Mouse (Mus musculus) midbrain, postnatal 0 days (tissue): ENCODE results near the gene Ppp2r5e. TPM values are rescaled to one million over a fixed set of nuclear protein-coding genes. Genes with fewer than 3 reads are reported as not detected.

Experiments used
- ATAC-seq: fragments of 200-750 bp; cut with Nextera tagmentation; 2 replicates; pipeline ENCODE4 v1.8.0; 2017; ENCODE audit warnings: moderate number of reproducible peaks, mild to moderate bottlenecking, moderate TSS enrichment, moderate library complexity; ENCODE audit not compliant: low FRiP score
- DNase-seq: peaks from one replicate; pipeline ENCODE4 v3.0.0-alpha.2; 2015; ENCODE audit warnings: low spot score
- H3K27ac ChIP-seq: fragments of 300-500 bp; sonication (generic); 2 replicates; pipeline ENCODE4 v1.5.1; 2014; ENCODE audit warnings: low read depth, mild to moderate bottlenecking, low read length, mixed read lengths
- H3K27me3 ChIP-seq: fragments of 300-500 bp; sonication (generic); 2 replicates; pipeline ENCODE4 v1.6.1; 2014; ENCODE audit warnings: low read length, control low read depth, mixed read lengths; ENCODE audit not compliant: insufficient read depth
- H3K36me3 ChIP-seq: fragments of 300-500 bp; sonication (generic); 2 replicates; pipeline ENCODE4 v1.6.1; 2014; ENCODE audit warnings: low read length, control low read depth, mixed read lengths; ENCODE audit not compliant: insufficient read depth
- H3K4me1 ChIP-seq: fragments of 300-500 bp; sonication (generic); 2 replicates; pipeline ENCODE4 v1.6.1; 2014; ENCODE audit warnings: mild to moderate bottlenecking, control low read depth, antibody characterized with exemption, low read length, mixed read lengths; ENCODE audit not compliant: insufficient read depth
- H3K4me2 ChIP-seq: fragments of 300-500 bp; sonication (generic); 2 replicates; pipeline ENCODE4 v1.6.1; 2014; ENCODE audit warnings: low read depth, mild to moderate bottlenecking, low read length, mixed read lengths; ENCODE audit not compliant: poor library complexity, severe bottlenecking
- H3K4me3 ChIP-seq: fragments of 300-500 bp; sonication (generic); 2 replicates; pipeline ENCODE4 v1.5.1; 2014; ENCODE audit warnings: low read depth, mild to moderate bottlenecking, low read length, moderate library complexity
- H3K9ac ChIP-seq: fragments of 300-500 bp; sonication (generic); replicated peaks from 2 replicates; pipeline ENCODE4 v1.6.1; 2014; ENCODE audit warnings: mild to moderate bottlenecking, low read length, moderate library complexity, mixed read lengths; ENCODE audit not compliant: poor library complexity, severe bottlenecking
- H3K9me3 ChIP-seq: fragments of 300-500 bp; sonication (generic); 2 replicates; pipeline ENCODE4 v1.6.1; 2016; ENCODE audit warnings: low read length, control low read depth
- CTCF ChIP-seq: IDR thresholded peaks from 2 replicates; pipeline ENCODE4 v1.5.1; 2016; ENCODE audit warnings: antibody characterized with exemption, mild to moderate bottlenecking
- WGBS: fragments of 180-500 bp; shearing (Covaris S2); extraction: QIAGEN DNeasy Blood & Tissue Kit; methylation state at CpG from one replicate; pipeline ENCODE4 v1.1.7; 2014; 5-methylcytosine and 5-hydroxymethylcytosine counted together
- polyA plus RNA-seq: library from polyadenylated mRNA; unstranded; fragments of >200 nt; fragmentation: Nextera tagmentation; extraction: Ambion mirVana; gene quantifications from 2 replicates; pipeline ENCODE4 v1.2.1, GENCODE M21; 2015
- total RNA-seq: library from RNA; depleted of rRNA; stranded (reverse); fragments of >200 nt; gene quantifications from 2 replicates; pipeline ENCODE4 v1.2.3, GENCODE M21; 2014; rRNA removed

The Ppp2r5e gene
- total RNA-seq (32.9 and 45.7 TPM in 2 replicates), polyA plus RNA-seq (20.5 and 22.8 TPM in 2 replicates)

DNA sequence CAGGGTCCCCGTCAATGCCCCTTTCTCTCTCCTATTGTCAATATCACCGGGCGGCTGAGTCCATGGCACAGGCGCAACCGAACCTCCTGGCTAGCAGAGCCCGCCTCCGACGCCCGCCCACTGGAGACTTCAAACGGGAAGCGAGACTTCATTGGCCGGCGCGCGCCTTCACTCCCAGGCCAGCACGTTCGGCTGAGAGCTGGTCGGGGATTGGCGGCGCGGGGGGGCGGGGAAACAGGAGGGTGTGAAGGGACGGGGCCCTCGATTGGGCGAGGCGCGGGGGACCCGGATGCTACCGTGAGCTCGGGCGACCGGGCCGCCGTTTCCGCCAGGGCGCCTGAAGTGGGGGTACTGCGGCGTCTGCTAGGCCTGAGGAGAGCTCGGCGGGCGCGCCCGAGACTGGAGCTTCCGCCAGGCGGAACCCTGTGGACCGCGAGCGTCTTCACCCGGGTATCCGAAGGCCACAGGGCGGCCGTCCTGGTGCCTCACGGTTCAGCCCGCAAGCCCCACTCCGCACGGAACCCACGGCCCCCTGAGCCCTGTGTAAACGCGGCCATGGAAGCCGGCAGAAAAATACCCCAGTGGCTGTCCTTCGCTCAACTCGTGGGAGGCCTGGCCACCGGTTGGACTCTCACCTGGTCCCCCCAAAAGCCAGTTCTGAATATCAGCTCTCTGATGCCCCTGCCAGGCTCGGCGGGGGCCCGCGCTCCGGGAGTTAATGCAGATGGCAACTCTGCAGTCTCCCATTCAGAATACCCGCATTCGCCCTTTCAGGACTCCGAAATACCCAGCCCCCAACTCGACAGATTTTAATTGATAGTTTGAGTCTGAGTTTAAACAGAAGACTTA is at the start of gene Ppp2r5e:
Ppp2r5e (minus strand) TSS at position 92 of the 849 bp plus-strand sequence.
- peak within 1 kb of the TSS; percentile 80 for H3K4me2 ChIP-seq

DNA sequence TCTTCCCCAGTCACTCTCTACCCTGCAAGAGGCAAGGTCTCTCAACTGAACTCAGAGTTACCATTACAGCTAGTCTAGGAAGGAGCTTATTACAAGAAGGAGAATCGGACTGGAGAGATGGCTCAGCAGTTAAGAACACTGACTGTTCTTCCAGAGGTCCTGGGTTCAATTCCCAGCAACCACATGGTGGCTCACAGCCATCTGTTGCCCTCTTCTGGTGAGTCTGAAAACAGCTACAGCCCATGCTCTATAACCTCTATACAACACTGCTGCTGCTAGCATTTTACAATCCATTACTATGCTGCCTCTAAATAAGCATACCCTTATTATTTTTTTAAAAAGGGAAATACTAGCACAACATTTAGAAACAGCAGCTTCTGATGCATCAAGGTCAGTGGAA is 49.7 kb upstream of the Ppp2r5e start:
- Histone ChIP-seq H3K4me1 (peaks cover 8% of the 10 kb centered on the region), H3K27ac (no peak overlapping the region), H3K4me3 (no peak overlapping the region), H3K4me2 (no peak overlapping the region), H3K36me3 (no peaks in the 10 kb centered on the region), H3K9ac (no peak overlapping the region), H3K27me3 (no peaks in the 10 kb centered on the region), H3K9me3 (no peaks in the 10 kb centered on the region)
- no peak for ATAC-seq
- DNase-seq, result no peak
- WGBS, result 88% methylated on average over 1 of the region's 1 CpGs
- peak; percentile 40 for TF ChIP-seq CTCF

More for the DNA sequence above, at the start of gene Ppp2r5e:
- peak; percentile 99 for ATAC-seq
- no peaks in the 10 kb centered on the region for H3K9me3 ChIP-seq
- H3K36me3 ChIP-seq, result peaks cover 1% of the 10 kb centered on the region; the same call in 1 of the 2 replicates
- peak; percentile 7; the same call in 1 of the 2 replicates for TF ChIP-seq CTCF
- peaks cover 5% of the 10 kb centered on the region; the same call in 1 of the 2 replicates for H3K4me1 ChIP-seq
- peak within 1 kb of the TSS; percentile 100 for H3K4me3 ChIP-seq
- peak within 1 kb of the TSS; percentile 98 for H3K9ac ChIP-seq
- H3K27me3 ChIP-seq, result no peaks in the 10 kb centered on the region
- peak within 1 kb of the TSS; percentile 98 for H3K27ac ChIP-seq
- under 1% methylated on average over 54 of the region's 72 CpGs for WGBS
- peak; percentile 98 for DNase-seq

DNA sequence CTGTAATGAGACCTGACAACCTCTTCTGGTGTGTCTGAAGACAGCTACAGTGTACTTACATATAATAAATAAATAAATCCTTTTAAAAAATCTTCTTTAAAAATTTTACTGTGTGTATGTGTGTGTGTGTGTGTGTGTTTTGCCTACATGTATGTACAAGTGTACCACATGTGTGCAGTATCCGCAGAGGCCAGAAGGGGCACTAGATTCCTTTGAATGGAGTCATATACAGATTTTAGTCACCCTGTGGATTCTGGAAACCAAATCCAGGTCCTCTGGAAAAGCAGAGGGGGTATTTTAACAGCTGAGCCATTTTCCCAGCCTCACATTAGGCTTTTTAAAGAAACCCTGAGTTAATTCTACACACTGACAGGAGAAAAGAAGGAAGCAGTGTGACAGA is 45.7 kb upstream of the Ppp2r5e start:
- DNase-seq (no peak), ATAC-seq (no peak)
- H3K4me3 ChIP-seq, result no peak overlapping the region
- H3K36me3 ChIP-seq, result no peaks in the 10 kb centered on the region
- no peak overlapping the region for H3K4me2 ChIP-seq
- H3K27me3 ChIP-seq, result no peaks in the 10 kb centered on the region
- peak; percentile 21; the same call in 1 of the 2 replicates for TF ChIP-seq CTCF
- no peak overlapping the region for H3K9ac ChIP-seq
- 97% methylated on average over 1 of the region's 1 CpGs for WGBS
- H3K27ac ChIP-seq, result no peak overlapping the region
- H3K9me3 ChIP-seq, result no peaks in the 10 kb centered on the region
- H3K4me1 ChIP-seq, result no peaks in the 10 kb centered on the region

DNA sequence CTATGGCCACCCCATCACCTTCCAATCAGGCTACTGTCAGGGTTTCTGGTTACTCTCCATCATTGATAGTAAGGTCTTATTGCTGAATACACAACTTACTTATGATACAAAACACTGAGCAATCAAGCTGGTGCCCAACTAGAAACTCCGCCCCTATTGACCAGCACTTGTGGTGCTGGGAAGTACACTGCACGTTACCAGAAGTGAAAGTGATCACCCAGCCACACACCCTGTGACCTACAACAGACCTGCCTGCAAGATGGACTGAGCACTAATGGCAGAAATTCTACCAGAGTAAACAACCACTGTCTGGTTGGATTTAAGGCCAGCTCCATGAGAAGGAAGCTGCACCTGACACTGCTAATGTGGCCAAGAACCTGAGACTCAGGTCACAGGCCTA is 42.3 kb upstream of the Ppp2r5e start:
- Histone ChIP-seq H3K4me3 (no peak overlapping the region), H3K9ac (no peak overlapping the region), H3K4me1 (no peaks in the 10 kb centered on the region), H3K9me3 (no peaks in the 10 kb centered on the region), H3K27me3 (no peaks in the 10 kb centered on the region), H3K27ac (no peak overlapping the region), H3K4me2 (no peak overlapping the region), H3K36me3 (no peaks in the 10 kb centered on the region)
- DNase-seq (no peak), ATAC-seq (no peak)
- TF ChIP-seq CTCF, result no peak
- 95% methylated on average over 2 of the region's 2 CpGs for WGBS

DNA sequence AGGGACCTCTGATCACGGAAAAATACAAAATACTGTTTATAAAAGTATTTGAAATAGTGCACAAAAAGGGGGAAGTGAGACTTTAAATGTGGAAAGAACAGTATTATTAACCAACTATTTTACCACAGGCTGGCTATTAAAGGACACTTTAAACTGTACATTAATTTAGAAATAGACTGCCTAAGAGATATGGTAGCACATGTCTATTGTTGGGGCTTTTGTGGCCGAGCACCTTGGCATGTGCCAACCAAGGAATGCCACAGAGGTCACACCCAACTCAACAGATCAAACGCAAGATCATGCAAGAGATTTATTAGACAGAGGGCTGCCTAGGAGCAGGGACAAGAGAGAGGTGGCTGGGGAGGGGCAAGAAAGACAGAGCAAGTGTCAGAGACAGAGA is 41.1 kb upstream of the Ppp2r5e start:
- Histone ChIP-seq H3K4me3 (no peak overlapping the region), H3K4me1 (no peaks in the 10 kb centered on the region), H3K36me3 (no peaks in the 10 kb centered on the region), H3K27ac (no peak overlapping the region), H3K27me3 (no peaks in the 10 kb centered on the region), H3K9ac (no peak overlapping the region), H3K4me2 (no peak overlapping the region), H3K9me3 (no peaks in the 10 kb centered on the region)
- no peak for DNase-seq
- no peak for ATAC-seq
- WGBS, result 91% methylated on average over 3 of the region's 3 CpGs
- TF ChIP-seq CTCF, result no peak

DNA sequence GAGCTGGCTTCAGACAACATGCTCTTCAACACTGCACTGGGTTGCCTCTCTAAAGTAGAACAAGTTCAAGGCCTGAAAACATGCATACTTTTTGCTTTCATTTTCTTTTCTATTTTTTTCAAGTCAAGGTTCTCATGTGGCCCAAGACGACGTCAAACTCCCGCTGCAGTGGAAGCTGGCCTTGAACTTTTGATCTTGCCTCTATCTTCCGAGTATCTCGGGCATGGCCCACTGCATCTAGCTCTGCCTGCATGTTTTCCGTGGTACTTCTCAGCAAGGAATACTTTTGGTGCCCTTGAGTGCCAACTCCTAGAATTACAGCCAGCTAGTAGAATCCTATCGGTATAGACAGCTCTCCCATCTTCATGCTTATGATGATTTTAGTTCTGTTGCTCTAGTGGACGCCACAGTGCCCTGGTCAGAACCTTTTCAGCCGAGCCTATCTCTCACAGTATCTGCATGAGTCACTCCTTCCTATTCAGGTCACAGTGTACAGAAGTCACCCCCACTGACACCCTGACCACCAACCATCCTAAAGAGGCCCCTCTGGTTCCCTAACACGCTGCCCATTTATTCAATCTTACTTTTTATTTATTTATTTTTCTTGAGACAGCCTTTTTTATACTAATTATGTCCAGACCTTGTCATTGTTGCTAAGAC is 39.9 kb upstream of the Ppp2r5e start:
- Histone ChIP-seq H3K27me3 (no peaks in the 10 kb centered on the region), H3K9me3 (no peaks in the 10 kb centered on the region), H3K9ac (no peak overlapping the region), H3K36me3 (no peaks in the 10 kb centered on the region), H3K4me2 (no peak overlapping the region), H3K27ac (no peak overlapping the region), H3K4me1 (no peaks in the 10 kb centered on the region), H3K4me3 (no peak overlapping the region)
- DNase-seq (no peak), ATAC-seq (no peak)
- no peak for TF ChIP-seq CTCF
- 93% methylated on average over 10 of the region's 10 CpGs for WGBS
